Mouse (Mus musculus) embryonic facial prominence, embryonic 10.5 days (tissue): ENCODE measurements around the gene Gpr171. TPM values are rescaled to one million over a fixed set of nuclear protein-coding genes. Genes with fewer than 3 reads are reported as not detected.

Experiments
- DNase-seq: peaks from one replicate; pipeline ENCODE4 v3.0.0-alpha.2; 2017; ENCODE audit warnings: low spot score
- H3K27ac ChIP-seq: fragments of 300-500 bp; sonication (generic); replicated peaks from 2 replicates; pipeline ENCODE4 v1.5.1; 2016; ENCODE audit warnings: mild to moderate bottlenecking
- H3K27me3 ChIP-seq: fragments of 300-500 bp; sonication (generic); replicated peaks from 2 replicates; pipeline ENCODE4 v1.6.1; 2016; ENCODE audit warnings: low read depth, mild to moderate bottlenecking; ENCODE audit not compliant: poor library complexity, severe bottlenecking
- H3K36me3 ChIP-seq: fragments of 300-500 bp; sonication (generic); replicated peaks from 2 replicates; pipeline ENCODE4 v1.6.1; 2016; ENCODE audit warnings: mild to moderate bottlenecking, moderate library complexity
- H3K4me1 ChIP-seq: fragments of 300-500 bp; sonication (generic); 2 replicates; pipeline ENCODE4 v1.6.1; 2016
- H3K4me3 ChIP-seq: fragments of 300-500 bp; sonication (generic); 2 replicates; pipeline ENCODE4 v1.5.1; 2016; ENCODE audit warnings: mild to moderate bottlenecking, moderate library complexity
- H3K9me3 ChIP-seq: fragments of 300-500 bp; sonication (generic); 2 replicates; pipeline ENCODE4 v1.6.1; 2016; ENCODE audit warnings: mild to moderate bottlenecking
- WGBS: fragments of 180-500 bp; shearing (Covaris S2); methylation state at CpG from one replicate; pipeline ENCODE4 v1.1.7; 2016; 5-methylcytosine and 5-hydroxymethylcytosine counted together
- polyA plus RNA-seq: library from polyadenylated mRNA; unstranded; fragments of >200 nt; fragmentation: Nextera tagmentation; extraction: Ambion mirVana; gene quantifications from 2 replicates; pipeline ENCODE4 v1.2.1, GENCODE M21; 2016

Gene Gpr171
- polyA plus RNA-seq, 1 experiment from 2014 or later: 1.1 TPM

DNA sequence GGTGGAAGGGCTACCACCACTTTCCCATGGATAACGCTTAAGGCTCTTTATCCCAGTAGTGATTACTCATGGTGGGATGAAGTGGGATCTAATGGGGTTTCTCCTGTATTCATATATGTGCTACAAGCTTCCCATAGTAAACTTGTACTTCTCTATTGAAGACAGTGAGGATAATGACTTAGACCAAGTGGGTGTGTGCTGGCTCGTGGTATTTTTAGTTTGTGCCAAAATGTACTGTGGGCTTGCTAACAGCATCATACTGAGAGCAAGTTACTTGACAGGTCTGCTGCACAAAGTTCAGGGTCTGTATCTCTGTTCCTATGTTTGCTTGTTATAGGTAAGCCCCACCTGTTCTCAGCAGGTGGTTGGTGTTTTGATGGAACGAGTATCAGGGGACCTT is 35.7 kb downstream of the Gpr171 start:
- Histone ChIP-seq H3K27me3 (no peaks in the 10 kb centered on the region), H3K36me3 (no peaks in the 10 kb centered on the region), H3K4me1 (0 out of 2 replicates have a peak, but pooled peaks cover 2% of the 10 kb centered on the region), H3K9me3 (no peaks in the 10 kb centered on the region), H3K27ac (no peak overlapping the region), H3K4me3 (no peak overlapping the region)
- no peak for DNase-seq
- 87% methylated on average over 3 of the region's 3 CpGs for WGBS

DNA sequence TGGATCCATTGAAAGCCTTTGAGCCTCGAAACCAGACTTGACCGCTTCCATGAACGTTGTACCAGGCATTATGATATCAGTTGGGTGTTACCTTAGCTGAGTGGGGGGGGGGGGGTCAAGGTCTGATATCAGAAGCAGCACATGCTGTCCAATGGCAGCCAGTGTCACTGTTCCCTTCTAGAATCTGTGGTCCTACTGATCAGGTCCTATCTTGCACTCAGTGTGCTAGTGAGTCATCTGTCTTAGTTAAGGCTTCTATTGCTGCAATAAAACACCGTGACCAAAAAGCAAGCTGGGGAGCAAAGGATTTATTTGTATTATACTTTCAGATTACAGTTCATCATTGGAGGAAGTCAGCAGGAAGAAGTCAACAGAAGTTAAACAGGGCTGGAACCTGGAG is 38.2 kb downstream of the Gpr171 start:
- Histone ChIP-seq H3K4me3 (no peak overlapping the region), H3K27me3 (no peaks in the 10 kb centered on the region), H3K36me3 (no peaks in the 10 kb centered on the region), H3K9me3 (no peaks in the 10 kb centered on the region), H3K27ac (no peak overlapping the region), H3K4me1 (peaks cover 12% of the 10 kb centered on the region)
- DNase-seq: no peak
- WGBS: 94% methylated on average over 4 of the region's 4 CpGs

DNA sequence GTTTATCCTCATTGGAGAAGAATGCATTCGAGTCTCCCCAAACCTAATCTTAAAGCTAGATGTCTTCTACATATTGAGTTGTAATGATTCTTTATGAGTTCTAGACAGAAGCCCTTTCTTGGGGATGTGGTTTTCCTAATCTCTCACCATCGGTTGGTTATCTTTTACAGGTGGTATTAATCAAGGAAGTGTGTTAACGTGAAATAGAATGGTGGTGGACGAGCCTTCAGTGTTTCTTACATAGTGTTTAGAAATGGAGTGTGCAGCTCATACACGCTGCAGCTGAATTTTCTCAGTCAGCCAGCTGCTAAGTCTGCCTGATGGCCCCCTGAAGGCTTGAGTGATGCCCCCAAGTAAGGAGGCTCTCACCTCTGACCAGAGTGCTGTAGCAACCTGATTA is 39.5 kb downstream of the Gpr171 start:
- H3K36me3 ChIP-seq: no peaks in the 10 kb centered on the region
- H3K27ac ChIP-seq: no peak overlapping the region
- 65% methylated on average over 5 of the region's 5 CpGs for WGBS

DNA sequence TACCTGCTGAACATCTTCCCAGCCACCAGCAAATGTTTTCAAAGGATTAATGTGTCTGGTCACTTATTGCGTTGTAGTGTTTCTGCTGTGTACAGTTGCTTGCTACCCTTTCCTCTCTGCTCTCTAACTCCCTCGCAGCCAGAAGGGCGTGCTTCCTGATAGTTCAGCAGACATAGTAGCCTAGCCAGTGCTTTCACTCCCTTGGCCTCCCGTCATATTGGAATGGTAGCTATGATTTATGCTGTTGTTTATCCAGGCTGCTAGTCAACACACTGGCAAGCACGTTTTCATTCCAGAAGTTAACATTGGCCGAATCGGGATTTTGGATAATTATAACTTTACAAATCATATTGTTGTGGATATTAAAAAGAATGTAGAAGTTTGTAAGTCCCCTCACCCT is 41.5 kb downstream of the Gpr171 start:
- 86% methylated on average over 7 of the region's 7 CpGs for WGBS
- no peak for DNase-seq
- Histone ChIP-seq H3K9me3 (no peaks in the 10 kb centered on the region), H3K36me3 (no peaks in the 10 kb centered on the region), H3K4me3 (no peak overlapping the region), H3K4me1 (peaks cover 12% of the 10 kb centered on the region), H3K27me3 (no peaks in the 10 kb centered on the region), H3K27ac (no peak overlapping the region)

More for the DNA sequence above, 39.5 kb downstream of the Gpr171 start:
- DNase-seq: no peak
- H3K4me1 ChIP-seq: peaks cover 12% of the 10 kb centered on the region
- no peaks in the 10 kb centered on the region for H3K27me3 ChIP-seq
- H3K4me3 ChIP-seq: no peak overlapping the region
- H3K9me3 ChIP-seq: no peaks in the 10 kb centered on the region

DNA sequence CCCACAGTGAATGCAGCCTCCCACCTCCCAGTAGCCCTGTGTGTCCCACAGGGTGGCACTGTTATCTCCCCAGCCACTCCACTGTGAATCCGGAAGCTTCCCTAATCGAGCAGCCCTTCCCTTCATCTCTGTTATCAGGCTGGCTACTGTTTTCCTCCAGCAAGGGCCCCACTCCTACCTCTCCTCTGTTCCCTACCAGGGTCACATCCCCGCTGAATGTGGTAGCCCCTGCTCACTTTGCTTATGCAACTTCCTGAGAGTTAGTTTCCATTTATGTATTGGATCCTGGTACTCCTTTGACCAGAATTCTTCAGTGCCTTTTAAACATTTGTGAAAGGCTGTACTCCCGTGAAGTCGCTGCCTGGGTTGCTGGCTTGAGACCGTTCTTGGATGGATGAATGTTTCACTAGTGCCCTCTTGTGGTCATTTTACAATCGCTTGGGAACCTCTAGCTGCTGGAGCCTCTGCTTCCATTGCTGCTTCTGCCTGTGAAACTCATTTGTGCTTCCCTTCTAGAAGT is 42.5 kb downstream of the Gpr171 start:
- Histone ChIP-seq H3K27ac (no peak overlapping the region), H3K36me3 (no peaks in the 10 kb centered on the region), H3K4me1 (peaks cover 12% of the 10 kb centered on the region), H3K9me3 (no peaks in the 10 kb centered on the region), H3K27me3 (no peaks in the 10 kb centered on the region), H3K4me3 (peak overlapping the region; percentile 30; the same call in 1 of the 2 replicates)
- WGBS: 5% methylated on average over 7 of the region's 7 CpGs
- DNase-seq: peak; percentile 68

DNA sequence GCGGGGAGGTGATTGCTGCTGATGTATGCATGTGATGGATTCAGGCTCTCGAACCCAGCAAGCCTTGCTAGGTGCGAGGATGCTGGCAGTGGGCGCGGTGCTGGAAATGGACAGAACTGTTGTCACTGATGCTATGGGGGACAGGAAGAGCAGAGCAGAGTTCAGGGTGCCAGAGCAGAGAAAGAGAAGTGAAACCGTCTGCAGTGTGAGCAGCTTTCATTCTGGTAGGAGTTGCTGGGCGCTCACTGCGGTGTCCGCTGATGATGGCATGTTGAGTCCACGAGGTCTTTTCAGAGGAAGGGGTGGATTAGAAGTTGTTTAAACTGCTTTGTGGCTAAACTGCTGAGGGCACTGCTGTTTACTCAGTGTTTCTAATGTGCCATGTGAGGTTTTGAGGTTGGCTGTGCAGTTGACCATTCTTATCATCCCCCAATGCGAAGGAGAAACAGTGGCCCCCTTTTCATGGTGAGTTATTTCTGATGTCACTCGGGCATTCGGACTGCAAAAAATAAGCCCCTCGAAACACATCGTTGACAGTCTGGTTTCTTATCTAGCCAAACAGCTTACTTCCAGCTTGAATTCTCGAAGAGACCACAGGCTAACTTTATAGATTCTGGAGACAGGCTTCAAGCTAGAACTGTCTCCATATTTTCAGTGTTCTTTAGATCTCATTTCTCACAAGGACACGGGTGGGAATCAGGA is 46.6 kb downstream of the Gpr171 start:
- DNase-seq: no peak
- 91% methylated on average over 17 of the region's 17 CpGs for WGBS
- H3K4me1 ChIP-seq: peaks cover 10% of the 10 kb centered on the region

More for the DNA sequence above, 46.6 kb downstream of the Gpr171 start:
- no peak overlapping the region for H3K4me3 ChIP-seq
- no peak overlapping the region for H3K27ac ChIP-seq
- H3K9me3 ChIP-seq: no peaks in the 10 kb centered on the region
- H3K27me3 ChIP-seq: no peaks in the 10 kb centered on the region
- no peaks in the 10 kb centered on the region for H3K36me3 ChIP-seq

Other genes starting within 250 kb of the Gpr171 start
- gene Clrn1, start 216.5 kb downstream of the Gpr171 start, polyA plus RNA-seq: 0.65 and 1.5 TPM in 2 replicates
- gene Med12l, start 96.0 kb downstream of the Gpr171 start, polyA plus RNA-seq: 2.0 and 2.6 TPM in 2 replicates
- 1.6 and 1.8 TPM in 2 replicates for gene P2ry14, start 51.8 kb upstream of the Gpr171 start, polyA plus RNA-seq
- gene Gpr87, start 93.3 kb upstream of the Gpr171 start, polyA plus RNA-seq: 0.28 and 0.31 TPM in 2 replicates
- gene P2ry13, start 109.1 kb upstream of the Gpr171 start, polyA plus RNA-seq: 0.30 and 0.47 TPM in 2 replicates
- gene P2ry12, start 161.1 kb upstream of the Gpr171 start, polyA plus RNA-seq: 0.65 and 1.0 TPM in 2 replicates
- gene Igsf10, start 242.6 kb upstream of the Gpr171 start, polyA plus RNA-seq: 4.6 and 5.7 TPM in 2 replicates